Comparison of ENCODE assay signal across 24 mouse cellular contexts in genomic region chr17:43040571-43040970, GRCm38 (mm10). TPM values are rescaled to one million over a fixed set of nuclear protein-coding genes. Genes with fewer than 3 reads are reported as not detected.
DNase-seq lines count a peak whose midpoint lies in the region; ATAC-seq and TF ChIP-seq lines count a peak whose summit lies in the region.
"Had no signal": no experiment of that assay in that cellular context is flagged by ENCODE, and none has a peak within 500 bp of the region (broad histone marks: within the 10 kb centered on the region; RNA-seq: fewer than 3 reads in every experiment).

No protein-coding gene starts in this region.

- intact Hi-C loops in left cerebral cortex, postnatal 14 days (cut with DNase I), result no loop called here

- H3K27me3 ChIP-seq in liver, embryonic 15.5 days, result no peaks in the 10 kb centered on the region
- H3K27me3 ChIP-seq in forebrain, embryonic 16.5 days (replicated peaks; ENCODE audit: control insufficient read depth, insufficient read depth, low read length), result no peaks in the 10 kb centered on the region
- H3K27me3 ChIP-seq: heart, embryonic 13.5 days; hindbrain, embryonic 12.5 days; kidney, embryonic 15.5 days; neural tube, embryonic 12.5 days had no signal

- no peak overlapping the region for H3K9ac ChIP-seq in liver, embryonic 15.5 days
- H3K9ac ChIP-seq in forebrain, embryonic 16.5 days (replicated peaks; ENCODE audit: low read depth, low read length), result no peak overlapping the region
- H3K9ac ChIP-seq: heart, embryonic 13.5 days; hindbrain, embryonic 12.5 days; kidney, embryonic 15.5 days; liver, embryonic 14.5 days; neural tube, embryonic 12.5 days had no signal

- ATAC-seq in liver, embryonic 15.5 days (ENCODE audit: insufficient read depth), result no peak
- peak; percentile 59 for ATAC-seq in monocyte, adult 5-6 weeks (replicated peaks; ENCODE audit: insufficient number of reproducible peaks, low FRiP score, low TSS enrichment, poor library complexity, severe bottlenecking)
- no peak for ATAC-seq in forebrain, embryonic 16.5 days
- ATAC-seq: intestine, postnatal 0 days had no signal

- peaks cover 85% of the 10 kb centered on the region for H3K36me3 ChIP-seq in liver, embryonic 15.5 days (replicated peaks)
- H3K36me3 ChIP-seq in forebrain, embryonic 16.5 days (ENCODE audit: control insufficient read depth, insufficient read depth), result peaks cover 26% of the 10 kb centered on the region

- no peak overlapping the region for H3K4me2 ChIP-seq in liver, embryonic 15.5 days
- no peak overlapping the region for H3K4me2 ChIP-seq in forebrain, embryonic 16.5 days (ENCODE audit: low read length)
- H3K4me2 ChIP-seq: heart, embryonic 13.5 days; hindbrain, embryonic 12.5 days; kidney, embryonic 15.5 days; neural tube, embryonic 12.5 days had no signal

- peak; percentile 43 for DNase-seq in 416B (ENCODE audit: low read depth)
- no peak for DNase-seq in cerebellum, adult 11-12 months
- no peak for DNase-seq in left cerebral cortex, postnatal 14 days (ENCODE audit: low spot score in 2 of 2)
- DNase-seq: adrenal gland, postnatal 14 days; cerebellum, adult 9-11 months; gastrocnemius, postnatal 25 days; heart, adult 2 months; heart, postnatal 14 days; midbrain, embryonic 14.5 days; retina, postnatal 1 day; thymus, adult 18-20 months; thymus, postnatal 4 days had no signal

- 19% methylated on average over 3 of the region's 3 CpGs for WGBS in liver, embryonic 15.5 days (ENCODE audit: insufficient replicate concordance)
- 89% methylated on average over 3 of the region's 3 CpGs for WGBS in forebrain, embryonic 16.5 days

- H3K4me3 ChIP-seq in bone marrow macrophage, adult 2 months (ENCODE audit: insufficient read depth, low read length), result no peak overlapping the region
- no peak overlapping the region for H3K4me3 ChIP-seq in liver, embryonic 15.5 days (replicated peaks)
- no peak overlapping the region for H3K4me3 ChIP-seq in forebrain, embryonic 16.5 days (replicated peaks; ENCODE audit: low read length)
- H3K4me3 ChIP-seq: embryonic facial prominence, embryonic 10.5 days; forebrain, embryonic 10.5 days; heart, adult 2 months; heart, embryonic 13.5 days; hindbrain, embryonic 12.5 days; kidney, embryonic 15.5 days; neural tube, embryonic 12.5 days had no signal

- H3K9me3 ChIP-seq in liver, embryonic 15.5 days (replicated peaks), result no peaks in the 10 kb centered on the region
- no peaks in the 10 kb centered on the region for H3K9me3 ChIP-seq in forebrain, embryonic 16.5 days (ENCODE audit: control insufficient read depth, low read length)
- H3K9me3 ChIP-seq: embryonic facial prominence, embryonic 10.5 days; forebrain, embryonic 10.5 days; heart, embryonic 13.5 days; hindbrain, embryonic 12.5 days; kidney, embryonic 15.5 days; neural tube, embryonic 12.5 days had no signal

- H3K4me1 ChIP-seq in bone marrow macrophage, adult 2 months (ENCODE audit: control insufficient read depth, insufficient read depth, low read length), result peaks cover 22% of the 10 kb centered on the region
- H3K4me1 ChIP-seq in liver, embryonic 15.5 days (replicated peaks), result peaks cover 52% of the 10 kb centered on the region
- H3K4me1 ChIP-seq in forebrain, embryonic 16.5 days (replicated peaks; ENCODE audit: control insufficient read depth, insufficient read depth, low read length), result no peaks in the 10 kb centered on the region
- H3K4me1 ChIP-seq: embryonic facial prominence, embryonic 10.5 days; heart, embryonic 13.5 days; kidney, embryonic 15.5 days; neural tube, embryonic 12.5 days had no signal

- TF ChIP-seq CTCF in bone marrow macrophage, adult 2 months (IDR thresholded peaks at IDR 0.05; ENCODE audit: low read depth, low read length), result no peak

- TF ChIP-seq POLR2A in bone marrow macrophage, adult 2 months (IDR thresholded peaks at IDR 0.05; ENCODE audit: borderline replicate concordance, low read depth, low read length), result no peak

- H3K27ac ChIP-seq in bone marrow macrophage, adult 2 months (ENCODE audit: insufficient read depth, low read depth, low read length), result 0 out of 2 replicates have a peak overlapping the region, but pooled peaks have one; percentile 21
- peak overlapping the region; percentile 7; the same call in 1 of the 2 replicates for H3K27ac ChIP-seq in liver, embryonic 15.5 days (replicated peaks)
- no peak overlapping the region for H3K27ac ChIP-seq in forebrain, embryonic 16.5 days (ENCODE audit: low read length)
- H3K27ac ChIP-seq: embryonic facial prominence, embryonic 10.5 days; forebrain, embryonic 10.5 days; heart, adult 2 months; heart, embryonic 13.5 days; hindbrain, embryonic 12.5 days; kidney, embryonic 15.5 days; liver, embryonic 14.5 days; neural tube, embryonic 12.5 days had no signal

RNA-seq across cellular contexts. Expression of gene Tnfrsf21, which starts 24.2 kb away (rescaled TPM):
- polyA plus RNA-seq in bone marrow macrophage, adult 2 months (2012; ENCODE audit: insufficient read depth, insufficient read length, missing spikeins), result 17.7 and 19.1 TPM in 2 replicates
- 24.1 and 26.4 TPM in 2 replicates for polyA plus RNA-seq in liver, embryonic 15.5 days (2015; fragmentation: Nextera tagmentation; extraction: Ambion mirVana)
- total RNA-seq in monocyte, adult 5-6 weeks (2017), result 55.9 to 74.6 TPM (median 67.4 TPM) in 3 replicates
- 66.5 and 67.8 TPM in 2 replicates for polyA plus RNA-seq in forebrain, embryonic 16.5 days (2015; fragmentation: Nextera tagmentation; extraction: Ambion mirVana)
- total RNA-seq in left cerebral cortex, postnatal 14 days (2021), result 10 to 100 TPM; 75.4 to 79.0 TPM
